Mouse (Mus musculus): ENCODE measurements at regions not wholly inside any gene's neighbourhood (a gene's known extent, or its start where the extent isn't known, plus 50 kb on each side); places are given as distances from the start of the nearest gene placed in this dataset.

GRCm38 (mm10) chr1:99395813-99396212, 376.8 kb upstream of the Cntnap5b start:
- TF ChIP-seq CTCF (IDR thresholded peaks at IDR 0.05; ENCODE audit: borderline replicate concordance, extremely low read depth, insufficient read depth, insufficient read length), result no peak
- TF ChIP-seq POLR2A (IDR thresholded peaks at IDR 0.05; ENCODE audit: borderline replicate concordance, extremely low read depth, insufficient read depth, insufficient read length, poor library complexity, severe bottlenecking), result no peak
